Mouse (Mus musculus): ENCODE results near the gene Itpr1. TPM values are rescaled to one million over a fixed set of nuclear protein-coding genes. Genes with fewer than 3 reads are reported as not detected.

Itpr1 gene
- polyA plus RNA-seq, 1 experiment: 42.5 TPM

GRCm38 (mm10) chr6:108233070-108233469, 20.2 kb downstream of the Itpr1 start:
- Histone ChIP-seq H3K9ac (ENCODE audit: low read depth, poor library complexity, severe bottlenecking) (no peak overlapping the region), H3K27me3 (ENCODE audit: control insufficient read depth, insufficient read depth, low read length, poor library complexity, severe bottlenecking) (no peaks in the 10 kb centered on the region), H3K9me3 (replicated peaks; ENCODE audit: control insufficient read depth, insufficient read depth, low read length, poor library complexity, severe bottlenecking) (no peaks in the 10 kb centered on the region), H3K4me3 (ENCODE audit: low read depth, low read length) (no peak overlapping the region), H3K36me3 (ENCODE audit: control insufficient read depth, insufficient read depth, low read length, poor library complexity, severe bottlenecking) (peaks cover 10% of the 10 kb centered on the region; the same call in 1 of the 2 replicates), H3K27ac (ENCODE audit: insufficient read depth, low read length) (no peak overlapping the region), H3K4me1 (ENCODE audit: control insufficient read depth, insufficient read depth, low read length) (no peaks in the 10 kb centered on the region)
- TF ChIP-seq EP300 (IDR thresholded peaks at IDR 0.05; ENCODE audit: insufficient read depth, low read depth, low read length): no peak
- TF ChIP-seq POLR2A (IDR thresholded peaks at IDR 0.05; ENCODE audit: insufficient read depth, low read length): no peak
- no peak for TF ChIP-seq CTCF (IDR thresholded peaks at IDR 0.05; ENCODE audit: low read depth, low read length)

GRCm38 (mm10) chr6:108234536-108234935, 21.6 kb downstream of the Itpr1 start:
- H3K27ac ChIP-seq (ENCODE audit: insufficient read depth, low read length): no peak overlapping the region
- no peak overlapping the region for H3K9ac ChIP-seq (ENCODE audit: low read depth, poor library complexity, severe bottlenecking)
- H3K4me3 ChIP-seq (ENCODE audit: low read depth, low read length): no peak overlapping the region
- H3K9me3 ChIP-seq (replicated peaks; ENCODE audit: control insufficient read depth, insufficient read depth, low read length, poor library complexity, severe bottlenecking): no peaks in the 10 kb centered on the region
- TF ChIP-seq POLR2A (IDR thresholded peaks at IDR 0.05; ENCODE audit: insufficient read depth, low read length) (no peak), CTCF (IDR thresholded peaks at IDR 0.05; ENCODE audit: low read depth, low read length) (no peak), EP300 (IDR thresholded peaks at IDR 0.05; ENCODE audit: insufficient read depth, low read depth, low read length) (no peak)
- no peaks in the 10 kb centered on the region for H3K27me3 ChIP-seq (ENCODE audit: control insufficient read depth, insufficient read depth, low read length, poor library complexity, severe bottlenecking)
- H3K4me1 ChIP-seq (ENCODE audit: control insufficient read depth, insufficient read depth, low read length): no peaks in the 10 kb centered on the region
- H3K36me3 ChIP-seq (ENCODE audit: control insufficient read depth, insufficient read depth, low read length, poor library complexity, severe bottlenecking): peaks cover 10% of the 10 kb centered on the region; the same call in 1 of the 2 replicates

GRCm38 (mm10) chr6:108235680-108236123, 22.8 kb downstream of the Itpr1 start:
- H3K9me3 ChIP-seq (replicated peaks; ENCODE audit: control insufficient read depth, insufficient read depth, low read length, poor library complexity, severe bottlenecking): no peaks in the 10 kb centered on the region
- TF ChIP-seq CTCF (IDR thresholded peaks at IDR 0.05; ENCODE audit: low read depth, low read length) (no peak), POLR2A (IDR thresholded peaks at IDR 0.05; ENCODE audit: insufficient read depth, low read length) (no peak), EP300 (IDR thresholded peaks at IDR 0.05; ENCODE audit: insufficient read depth, low read depth, low read length) (no peak)
- no peak overlapping the region for H3K4me3 ChIP-seq (ENCODE audit: low read depth, low read length)
- H3K4me1 ChIP-seq (ENCODE audit: control insufficient read depth, insufficient read depth, low read length): no peaks in the 10 kb centered on the region
- H3K27me3 ChIP-seq (ENCODE audit: control insufficient read depth, insufficient read depth, low read length, poor library complexity, severe bottlenecking): no peaks in the 10 kb centered on the region
- peaks cover 12% of the 10 kb centered on the region; the same call in 1 of the 2 replicates for H3K36me3 ChIP-seq (ENCODE audit: control insufficient read depth, insufficient read depth, low read length, poor library complexity, severe bottlenecking)
- H3K27ac ChIP-seq (ENCODE audit: insufficient read depth, low read length): no peak overlapping the region
- H3K9ac ChIP-seq (ENCODE audit: low read depth, poor library complexity, severe bottlenecking): no peak overlapping the region

GRCm38 (mm10) chr6:108236411-108236921, 23.6 kb downstream of the Itpr1 start:
- Histone ChIP-seq H3K36me3 (ENCODE audit: control insufficient read depth, insufficient read depth, low read length, poor library complexity, severe bottlenecking) (peaks cover 17% of the 10 kb centered on the region; the same call in 1 of the 2 replicates), H3K27ac (ENCODE audit: insufficient read depth, low read length) (no peak overlapping the region)

GRCm38 (mm10) chr6:108236996-108237395, 24.1 kb downstream of the Itpr1 start:
- peaks cover 21% of the 10 kb centered on the region; the same call in 1 of the 2 replicates for H3K36me3 ChIP-seq (ENCODE audit: control insufficient read depth, insufficient read depth, low read length, poor library complexity, severe bottlenecking)
- no peaks in the 10 kb centered on the region for H3K4me1 ChIP-seq (ENCODE audit: control insufficient read depth, insufficient read depth, low read length)
- TF ChIP-seq CTCF (IDR thresholded peaks at IDR 0.05; ENCODE audit: low read depth, low read length) (no peak), EP300 (IDR thresholded peaks at IDR 0.05; ENCODE audit: insufficient read depth, low read depth, low read length) (no peak), POLR2A (IDR thresholded peaks at IDR 0.05; ENCODE audit: insufficient read depth, low read length) (no peak)
- H3K9me3 ChIP-seq (replicated peaks; ENCODE audit: control insufficient read depth, insufficient read depth, low read length, poor library complexity, severe bottlenecking): no peaks in the 10 kb centered on the region
- no peak overlapping the region for H3K4me3 ChIP-seq (ENCODE audit: low read depth, low read length)
- H3K27ac ChIP-seq (ENCODE audit: insufficient read depth, low read length): no peak overlapping the region
- no peaks in the 10 kb centered on the region for H3K27me3 ChIP-seq (ENCODE audit: control insufficient read depth, insufficient read depth, low read length, poor library complexity, severe bottlenecking)
- H3K9ac ChIP-seq (ENCODE audit: low read depth, poor library complexity, severe bottlenecking): no peak overlapping the region

More at GRCm38 (mm10) chr6:108236411-108236921, 23.6 kb downstream of the Itpr1 start:
- no peaks in the 10 kb centered on the region for H3K9me3 ChIP-seq (replicated peaks; ENCODE audit: control insufficient read depth, insufficient read depth, low read length, poor library complexity, severe bottlenecking)
- no peak overlapping the region for H3K9ac ChIP-seq (ENCODE audit: low read depth, poor library complexity, severe bottlenecking)
- H3K4me1 ChIP-seq (ENCODE audit: control insufficient read depth, insufficient read depth, low read length): no peaks in the 10 kb centered on the region
- H3K27me3 ChIP-seq (ENCODE audit: control insufficient read depth, insufficient read depth, low read length, poor library complexity, severe bottlenecking): no peaks in the 10 kb centered on the region
- no peak overlapping the region for H3K4me3 ChIP-seq (ENCODE audit: low read depth, low read length)
- TF ChIP-seq EP300 (IDR thresholded peaks at IDR 0.05; ENCODE audit: insufficient read depth, low read depth, low read length): no peak
- no peak for TF ChIP-seq POLR2A (IDR thresholded peaks at IDR 0.05; ENCODE audit: insufficient read depth, low read length)
- no peak for TF ChIP-seq CTCF (IDR thresholded peaks at IDR 0.05; ENCODE audit: low read depth, low read length)

GRCm38 (mm10) chr6:108237585-108237984, 24.7 kb downstream of the Itpr1 start:
- Histone ChIP-seq H3K4me3 (ENCODE audit: low read depth, low read length) (no peak overlapping the region), H3K4me1 (ENCODE audit: control insufficient read depth, insufficient read depth, low read length) (no peaks in the 10 kb centered on the region), H3K9ac (ENCODE audit: low read depth, poor library complexity, severe bottlenecking) (no peak overlapping the region), H3K9me3 (replicated peaks; ENCODE audit: control insufficient read depth, insufficient read depth, low read length, poor library complexity, severe bottlenecking) (no peaks in the 10 kb centered on the region), H3K36me3 (ENCODE audit: control insufficient read depth, insufficient read depth, low read length, poor library complexity, severe bottlenecking) (peaks cover 21% of the 10 kb centered on the region; the same call in 1 of the 2 replicates), H3K27me3 (ENCODE audit: control insufficient read depth, insufficient read depth, low read length, poor library complexity, severe bottlenecking) (no peaks in the 10 kb centered on the region), H3K27ac (ENCODE audit: insufficient read depth, low read length) (no peak overlapping the region)
- no peak for TF ChIP-seq POLR2A (IDR thresholded peaks at IDR 0.05; ENCODE audit: insufficient read depth, low read length)
- no peak for TF ChIP-seq EP300 (IDR thresholded peaks at IDR 0.05; ENCODE audit: insufficient read depth, low read depth, low read length)
- no peak for TF ChIP-seq CTCF (IDR thresholded peaks at IDR 0.05; ENCODE audit: low read depth, low read length)

All from ES-Bruce4 (cell line).